Mouse (Mus musculus) G1E (cell line): ENCODE data around the gene Tnni3.

ENCODE experiments used
- CTCF ChIP-seq: IDR thresholded peaks from 2 replicates; pipeline ENCODE4 v1.5.1; 2012; ENCODE audit warnings: low read depth, low read length, inconsistent platforms, mixed read lengths
- POLR2AphosphoS5 ChIP-seq: IDR thresholded peaks from 2 replicates; pipeline ENCODE4 v1.6.1; 2012; ENCODE audit warnings: low read depth, low read length, inconsistent platforms; ENCODE audit not compliant: insufficient replicate concordance

DNA sequence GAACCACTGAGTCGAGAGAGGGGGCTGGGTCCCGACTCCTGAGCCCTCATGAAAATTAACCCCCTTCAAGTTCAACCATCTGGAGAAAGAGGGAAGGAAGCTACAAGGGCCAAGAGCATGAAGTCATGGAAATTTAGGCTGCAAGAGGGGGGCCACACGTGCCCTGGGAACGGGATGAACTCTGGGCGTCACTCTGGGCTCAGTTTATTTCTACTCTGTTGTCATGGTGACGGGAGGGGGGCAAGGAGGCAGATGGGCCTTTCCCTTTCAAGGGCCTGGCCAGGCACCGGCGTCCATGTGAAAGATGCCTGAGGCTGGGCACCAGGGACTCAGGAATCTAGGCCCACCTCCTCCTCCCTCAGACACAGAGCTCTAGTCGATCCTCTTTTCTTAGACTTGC, 25.8 kb downstream of the Tnni3 start:
- no peak for TF ChIP-seq CTCF
- no peak for TF ChIP-seq POLR2AphosphoS5
